Mouse (Mus musculus) natural killer cell, adult 2 months (primary cell): ENCODE data around the gene Atxn2.

Experiments used
- DNase-seq, 2 experiments: peaks; one replicate each; pipeline ENCODE4 v3.0.0; 2022; ENCODE audit warnings: low spot score in 2 of 2

Atxn2 gene

DNA sequence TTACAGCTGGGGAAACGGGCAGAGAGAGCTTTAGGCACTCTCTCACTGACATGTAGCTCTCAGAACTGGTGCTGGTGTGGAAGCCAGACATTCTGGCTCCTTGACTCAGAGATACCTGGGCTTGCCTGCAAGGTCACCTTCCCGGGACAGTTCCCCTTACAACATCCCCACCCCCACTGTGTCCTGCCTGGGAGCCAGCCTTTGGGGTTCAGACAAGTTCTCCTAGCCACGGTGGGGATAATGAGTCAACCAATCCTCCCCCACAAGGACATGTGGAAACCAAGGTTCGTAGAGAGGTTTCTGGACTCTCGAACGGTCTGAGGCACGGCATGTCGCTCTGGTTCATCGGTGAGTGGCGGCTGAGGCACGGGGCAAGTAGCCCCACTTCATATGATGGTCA lies 145.6 kb downstream of the Atxn2 start:
- no peak for DNase-seq

DNA sequence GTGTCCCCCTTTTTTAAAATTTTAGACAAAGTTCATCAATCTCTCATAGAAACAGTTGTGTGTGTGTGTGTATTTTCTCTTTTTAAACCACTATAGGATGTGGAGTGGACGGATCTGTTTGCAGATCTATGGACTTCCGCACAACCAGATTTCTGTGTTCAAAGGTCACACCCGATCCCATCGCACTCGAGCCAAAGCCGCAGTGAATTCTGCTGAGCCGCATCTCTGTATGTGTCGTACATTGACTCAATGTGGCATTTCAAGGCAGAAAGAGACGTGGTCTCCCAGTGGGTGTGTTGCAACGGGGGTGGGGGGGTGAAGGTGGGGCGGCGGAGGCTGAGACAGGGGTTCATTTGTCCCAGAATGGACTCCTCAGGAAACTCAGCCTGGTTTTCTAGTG lies 147.3 kb downstream of the Atxn2 start:
- no peak for DNase-seq

DNA sequence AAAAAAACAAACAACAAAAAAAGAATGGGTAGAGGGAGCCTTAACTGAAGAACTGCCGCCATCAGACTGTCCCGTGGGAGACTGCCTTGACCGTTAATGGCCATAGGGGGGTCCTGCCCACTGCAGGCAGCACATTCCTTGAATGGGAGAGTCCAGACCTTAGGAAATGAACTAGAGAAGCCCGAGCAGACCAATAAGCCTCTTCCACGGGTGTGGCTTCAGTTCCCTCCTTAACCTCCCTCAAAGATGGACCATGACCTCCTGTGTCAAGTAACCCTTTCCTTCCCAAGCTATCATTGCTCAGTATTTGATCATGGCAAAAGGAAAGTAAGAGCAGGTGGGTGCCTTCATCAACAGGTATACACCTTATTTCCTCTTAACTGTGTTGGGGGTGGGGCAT lies 150.8 kb downstream of the Atxn2 start:
- no peak for DNase-seq

DNA sequence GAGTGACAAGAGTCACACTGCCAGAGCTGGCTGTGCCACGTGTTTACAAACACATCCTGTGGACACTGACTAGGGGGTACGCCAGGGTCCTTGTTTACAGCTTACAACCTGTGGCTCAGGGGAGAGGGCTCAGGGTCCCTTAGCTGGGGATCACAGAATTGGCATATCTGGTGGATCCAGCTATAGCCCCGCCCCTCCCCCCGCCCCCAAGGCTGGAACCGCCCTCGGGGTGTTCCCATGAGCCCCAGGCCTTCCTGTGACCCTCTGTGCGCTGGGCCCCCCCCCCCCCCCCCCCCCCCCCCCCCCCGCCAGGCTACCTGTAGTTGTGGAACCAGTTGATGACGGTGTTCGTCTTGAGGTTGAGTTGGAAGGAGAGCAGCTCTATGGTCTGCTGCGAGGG lies 153.2 kb downstream of the Atxn2 start:
- no peak for DNase-seq
